Mouse (Mus musculus) spleen, adult 12 weeks (tissue): ENCODE measurements around the gene Gm5134.

Experiments
- DNase-seq: peaks from one replicate; pipeline ENCODE4 v3.0.0; 2022; ENCODE audit warnings: low spot score

Gene Gm5134

GRCm38 (mm10) chr10:75954381-75954811, at the start of gene Gm5134:
Gene Gm5134, plus strand, starts transcription at chr10:75954514.
- DNase-seq, result no peak

- DNase-seq, result no peak
Measured at GRCm38 (mm10) chr10:75906882-75907281, 47.4 kb upstream of the Gm5134 start.

GRCm38 (mm10) chr10:75910698-75911097, 43.6 kb upstream of the Gm5134 start:
- DNase-seq, result no peak

- no peak for DNase-seq
Measured at GRCm38 (mm10) chr10:75913013-75913589, 41.2 kb upstream of the Gm5134 start.

GRCm38 (mm10) chr10:75915557-75915956, 38.8 kb upstream of the Gm5134 start:
- DNase-seq, result no peak

GRCm38 (mm10) chr10:75916840-75917239, 37.5 kb upstream of the Gm5134 start:
- DNase-seq, result no peak

- no peak for DNase-seq
Measured at GRCm38 (mm10) chr10:75919026-75919425, 35.3 kb upstream of the Gm5134 start.

- DNase-seq, result peak; percentile 88
Measured at GRCm38 (mm10) chr10:75921026-75921725, 33.1 kb upstream of the Gm5134 start, which contains the start of gene Smarcb1. Gene Smarcb1, minus strand, starts transcription at chr10:75921617.

- DNase-seq, result no peak
Measured at GRCm38 (mm10) chr10:75921726-75922560, 32.4 kb upstream of the Gm5134 start.

- DNase-seq, result no peak
Measured at GRCm38 (mm10) chr10:75924324-75924723, 30.0 kb upstream of the Gm5134 start.

GRCm38 (mm10) chr10:75926396-75926795, 27.9 kb upstream of the Gm5134 start:
- no peak for DNase-seq

- no peak for DNase-seq
Measured at GRCm38 (mm10) chr10:75930304-75930703, 24.0 kb upstream of the Gm5134 start.

GRCm38 (mm10) chr10:75931311-75931710, 23.0 kb upstream of the Gm5134 start:
- no peak for DNase-seq

- DNase-seq, result no peak
Measured at GRCm38 (mm10) chr10:75932081-75932678, 22.1 kb upstream of the Gm5134 start.

GRCm38 (mm10) chr10:75932891-75933290, 21.4 kb upstream of the Gm5134 start, which contains the start of gene Chchd10:
Gene Chchd10, plus strand, starts transcription at chr10:75933130.
- no peak for DNase-seq

- DNase-seq, result no peak
Measured at GRCm38 (mm10) chr10:75934991-75935390, 19.3 kb upstream of the Gm5134 start.

- peak; percentile 74 for DNase-seq
Measured at GRCm38 (mm10) chr10:75935680-75936541, 18.4 kb upstream of the Gm5134 start, which contains the start of gene Mmp11. Gene Mmp11, minus strand, starts transcription at chr10:75936496.

- DNase-seq, result no peak
Measured at GRCm38 (mm10) chr10:75936909-75937667, 17.2 kb upstream of the Gm5134 start.

- DNase-seq, result no peak
Measured at GRCm38 (mm10) chr10:75937851-75938643, 16.3 kb upstream of the Gm5134 start.
